Comparison of ENCODE assay signal across 8 mouse cellular contexts in genomic region chr5:124539905-124540304, GRCm38 (mm10). TPM values are rescaled to one million over a fixed set of nuclear protein-coding genes. Genes with fewer than 3 reads are reported as not detected.
DNase-seq lines count a peak whose midpoint lies in the region; ATAC-seq and TF ChIP-seq lines count a peak whose summit lies in the region.

No protein-coding gene starts in this region.

- TF ChIP-seq CTCF in E14TG2a.4 (conservative IDR thresholded peaks at IDR 0.05; ENCODE audit: low read length): no peak
- TF ChIP-seq CTCF in heart, postnatal 0 days (IDR thresholded peaks at IDR 0.05; ENCODE audit: low read depth): no peak

- H3K27ac ChIP-seq in heart, embryonic 10.5 days: peak overlapping the region; percentile 89; the same call in 1 of the 2 replicates
- peak overlapping the region; percentile 66; the same call in 1 of the 2 replicates for H3K27ac ChIP-seq in heart, postnatal 0 days (ENCODE audit: low read depth)
- H3K27ac ChIP-seq in liver, embryonic 16.5 days (ENCODE audit: low read length): peak overlapping the region; percentile 91

- TF ChIP-seq EP300 in heart, postnatal 0 days (IDR thresholded peaks at IDR 0.05; ENCODE audit: low read depth): no peak

- H3K4me3 ChIP-seq in heart, embryonic 10.5 days: peak overlapping the region; percentile 97
- H3K4me3 ChIP-seq in E14TG2a.4 (replicated peaks; ENCODE audit: low read length): peak overlapping the region; percentile 98
- peak overlapping the region; percentile 74 for H3K4me3 ChIP-seq in heart, postnatal 0 days (ENCODE audit: low read depth, low read length)
- peak overlapping the region; percentile 96 for H3K4me3 ChIP-seq in liver, embryonic 16.5 days (ENCODE audit: low read depth, low read length)

- no peaks in the 10 kb centered on the region for H3K27me3 ChIP-seq in heart, embryonic 10.5 days (ENCODE audit: insufficient read depth, poor library complexity, severe bottlenecking)
- H3K27me3 ChIP-seq in E14TG2a.4 (ENCODE audit: insufficient read depth, low read length): no peaks in the 10 kb centered on the region
- no peaks in the 10 kb centered on the region for H3K27me3 ChIP-seq in heart, postnatal 0 days (ENCODE audit: control insufficient read depth, insufficient read depth, low read length)
- no peaks in the 10 kb centered on the region for H3K27me3 ChIP-seq in liver, embryonic 16.5 days (ENCODE audit: control insufficient read depth, insufficient read depth, low read depth, low read length)

- peak overlapping the region; percentile 48 for H3K4me2 ChIP-seq in heart, postnatal 0 days (ENCODE audit: low read depth, low read length)
- H3K4me2 ChIP-seq in liver, embryonic 16.5 days (ENCODE audit: low read depth, low read length): peak overlapping the region; percentile 82

- intact Hi-C loops in heart, postnatal 14 days (cut with DNase I): loop anchor here (2.0 kb wide), 2 partner anchors 61 to 107 kb away; partner anchors contain the start of gene Rilpl2

- no peak for ATAC-seq in heart, postnatal 0 days (ENCODE audit: insufficient read depth, low read depth)
- no peak for ATAC-seq in liver, embryonic 16.5 days (ENCODE audit: low read depth)
- ATAC-seq in inflammation-experienced regulatory T-cells, adult 6 months: no peak

- H3K36me3 ChIP-seq in heart, embryonic 10.5 days: peaks cover 25% of the 10 kb centered on the region
- peaks cover 28% of the 10 kb centered on the region for H3K36me3 ChIP-seq in E14TG2a.4 (ENCODE audit: insufficient read depth, low read length)
- peaks cover 18% of the 10 kb centered on the region for H3K36me3 ChIP-seq in heart, postnatal 0 days (replicated peaks; ENCODE audit: control insufficient read depth, insufficient read depth, low read length)
- peaks cover 17% of the 10 kb centered on the region for H3K36me3 ChIP-seq in liver, embryonic 16.5 days (ENCODE audit: control insufficient read depth, insufficient read depth)

- DNase-seq in heart, embryonic 10.5 days (ENCODE audit: low spot score): no peak
- no peak for DNase-seq in heart, postnatal 14 days
- DNase-seq in heart, postnatal 0 days (ENCODE audit: low spot score): no peak
- DNase-seq in ovary, postnatal 10 days (ENCODE audit: low spot score): no peak
- no peak for DNase-seq in thymus, postnatal 10 days (ENCODE audit: low spot score in 2 of 2)

- no peak overlapping the region for H3K9ac ChIP-seq in heart, postnatal 0 days (replicated peaks; ENCODE audit: low read depth, low read length)
- peak overlapping the region; percentile 67 for H3K9ac ChIP-seq in liver, embryonic 16.5 days (ENCODE audit: low read depth, low read length)

- peaks cover 12% of the 10 kb centered on the region for H3K4me1 ChIP-seq in heart, embryonic 10.5 days
- H3K4me1 ChIP-seq in E14TG2a.4 (replicated peaks; ENCODE audit: low read depth, low read length): peaks cover 62% of the 10 kb centered on the region
- H3K4me1 ChIP-seq in heart, postnatal 0 days (ENCODE audit: control insufficient read depth, insufficient read depth): peaks cover 13% of the 10 kb centered on the region
- H3K4me1 ChIP-seq in liver, embryonic 16.5 days (ENCODE audit: control insufficient read depth, low read depth, low read length): peaks cover 22% of the 10 kb centered on the region

- no peaks in the 10 kb centered on the region for H3K9me3 ChIP-seq in heart, embryonic 10.5 days
- H3K9me3 ChIP-seq in E14TG2a.4 (ENCODE audit: low read length): no peaks in the 10 kb centered on the region
- H3K9me3 ChIP-seq in heart, postnatal 0 days (replicated peaks; ENCODE audit: control insufficient read depth, low read length): no peaks in the 10 kb centered on the region
- H3K9me3 ChIP-seq in liver, embryonic 16.5 days (replicated peaks; ENCODE audit: control insufficient read depth, low read length): no peaks in the 10 kb centered on the region

- WGBS in heart, embryonic 10.5 days: 67% methylated on average over 4 of the region's 4 CpGs
- 62% methylated on average over 4 of the region's 4 CpGs for WGBS in heart, postnatal 0 days
- WGBS in liver, embryonic 16.5 days (ENCODE audit: insufficient replicate concordance): 60% methylated on average over 4 of the region's 4 CpGs

RNA-seq across cellular contexts. Expression of gene Tmed2, which starts 0.6 kb away (rescaled TPM):
- polyA plus RNA-seq in heart, embryonic 10.5 days (2016; fragmentation: Nextera tagmentation; extraction: Ambion mirVana): 523 and 570 TPM in 2 replicates
- 100 to 1,000 TPM; 170 to 175 TPM for total RNA-seq in heart, postnatal 14 days (2021)
- total RNA-seq in heart, postnatal 0 days (2014; rRNA removed; ENCODE audit: low replicate concordance): 331 and 388 TPM in 2 replicates
- polyA plus RNA-seq in heart, postnatal 0 days (2015; fragmentation: Nextera tagmentation; extraction: Ambion mirVana): 389 and 404 TPM in 2 replicates
- 282 and 309 TPM in 2 replicates for polyA plus RNA-seq in liver, embryonic 16.5 days (2015; fragmentation: Nextera tagmentation; extraction: Ambion mirVana)
- polyA plus RNA-seq in inflammation-experienced regulatory T-cells, adult 6 months (2017; shearing (Covaris generic)): 100 to 1,000 TPM in 1 of 3 experiments, 10 to 100 TPM in 2; 41.3 to 124 (median 59.1) TPM

RNA-seq across cellular contexts. Expression of gene Rilpl1, which starts 8.7 kb away (rescaled TPM):
- polyA plus RNA-seq in heart, embryonic 10.5 days (2016; fragmentation: Nextera tagmentation; extraction: Ambion mirVana): 22.7 and 25.5 TPM in 2 replicates
- 100 to 1,000 TPM; 167 to 179 TPM for total RNA-seq in heart, postnatal 14 days (2021)
- 34.7 and 52.1 TPM in 2 replicates for total RNA-seq in heart, postnatal 0 days (2014; rRNA removed; ENCODE audit: low replicate concordance)
- 39.0 and 40.5 TPM in 2 replicates for polyA plus RNA-seq in heart, postnatal 0 days (2015; fragmentation: Nextera tagmentation; extraction: Ambion mirVana)
- 1.4 and 1.6 TPM in 2 replicates for polyA plus RNA-seq in liver, embryonic 16.5 days (2015; fragmentation: Nextera tagmentation; extraction: Ambion mirVana)
- 1 to 10 TPM in 1 of 3 experiments, under 1 TPM in 2; 0.39 to 1.3 (median 0.91) TPM for polyA plus RNA-seq in inflammation-experienced regulatory T-cells, adult 6 months (2017; shearing (Covaris generic))

RNA-seq across cellular contexts. Expression of gene Ddx55, which starts 12.8 kb away (rescaled TPM):
- polyA plus RNA-seq in heart, embryonic 10.5 days (2016; fragmentation: Nextera tagmentation; extraction: Ambion mirVana): 11.4 and 13.0 TPM in 2 replicates
- total RNA-seq in heart, postnatal 14 days (2021): 1 to 10 TPM; 5.4 to 6.7 TPM
- 1.1 and 5.2 TPM in 2 replicates for total RNA-seq in heart, postnatal 0 days (2014; rRNA removed; ENCODE audit: low replicate concordance)
- 4.9 and 5.9 TPM in 2 replicates for polyA plus RNA-seq in heart, postnatal 0 days (2015; fragmentation: Nextera tagmentation; extraction: Ambion mirVana)
- 4.6 and 4.9 TPM in 2 replicates for polyA plus RNA-seq in liver, embryonic 16.5 days (2015; fragmentation: Nextera tagmentation; extraction: Ambion mirVana)
- 10 to 100 TPM; 14.7 to 22.6 (median 20.1) TPM for polyA plus RNA-seq in inflammation-experienced regulatory T-cells, adult 6 months (2017; shearing (Covaris generic))

RNA-seq across cellular contexts. Expression of gene Eif2b1, which starts 39.0 kb away (rescaled TPM):
- 73.6 and 88.1 TPM in 2 replicates for polyA plus RNA-seq in heart, embryonic 10.5 days (2016; fragmentation: Nextera tagmentation; extraction: Ambion mirVana)
- 10 to 100 TPM; 33.7 to 37.2 TPM for total RNA-seq in heart, postnatal 14 days (2021)
- 23.7 and 58.6 TPM in 2 replicates for total RNA-seq in heart, postnatal 0 days (2014; rRNA removed; ENCODE audit: low replicate concordance)
- 49.5 and 51.5 TPM in 2 replicates for polyA plus RNA-seq in heart, postnatal 0 days (2015; fragmentation: Nextera tagmentation; extraction: Ambion mirVana)
- polyA plus RNA-seq in liver, embryonic 16.5 days (2015; fragmentation: Nextera tagmentation; extraction: Ambion mirVana): 33.0 and 34.3 TPM in 2 replicates
- 10 to 100 TPM; 43.2 to 54.2 (median 51.1) TPM for polyA plus RNA-seq in inflammation-experienced regulatory T-cells, adult 6 months (2017; shearing (Covaris generic))

RNA-seq across cellular contexts. Expression of gene Gtf2h3, which starts 39.0 kb away (rescaled TPM):
- polyA plus RNA-seq in heart, embryonic 10.5 days (2016; fragmentation: Nextera tagmentation; extraction: Ambion mirVana): 48.7 and 69.2 TPM in 2 replicates
- 10 to 100 TPM; 20.2 to 22.1 TPM for total RNA-seq in heart, postnatal 14 days (2021)
- total RNA-seq in heart, postnatal 0 days (2014; rRNA removed; ENCODE audit: low replicate concordance): 18.9 and 49.7 TPM in 2 replicates
- 21.1 and 22.3 TPM in 2 replicates for polyA plus RNA-seq in heart, postnatal 0 days (2015; fragmentation: Nextera tagmentation; extraction: Ambion mirVana)
- polyA plus RNA-seq in liver, embryonic 16.5 days (2015; fragmentation: Nextera tagmentation; extraction: Ambion mirVana): 17.7 and 17.8 TPM in 2 replicates
- polyA plus RNA-seq in inflammation-experienced regulatory T-cells, adult 6 months (2017; shearing (Covaris generic)): 10 to 100 TPM; 59.6 to 62.1 (median 60.8) TPM
